Mouse (Mus musculus) CH12.LX (cell line): ENCODE data around the gene Rbbp7. TPM values are rescaled to one million over a fixed set of nuclear protein-coding genes. Genes with fewer than 3 reads are reported as not detected.

Source experiments
- DNase-seq: peaks from one replicate; pipeline ENCODE4 v3.0.0-alpha.2; 2013; ENCODE audit errors: extremely low read depth
- H3K27ac ChIP-seq: 2 replicates; pipeline ENCODE4 v1.5.1; 2012; ENCODE audit warnings: low read depth, mild to moderate bottlenecking, control low read depth, moderate library complexity; ENCODE audit not compliant: insufficient read depth
- H3K27me3 ChIP-seq: replicated peaks from 2 replicates; pipeline ENCODE3; 2012; ENCODE audit warnings: inconsistent platforms
- H3K36me3 ChIP-seq, 2 experiments: replicated peaks in 1 of 2; 2 replicates each; pipeline versions ENCODE3 to v1.6.1; 2012; ENCODE audit warnings: inconsistent platforms in 1 of 2, low read length in 1 of 2, mild to moderate bottlenecking in 1 of 2, mixed read lengths in 1 of 2, moderate library complexity in 1 of 2; ENCODE audit not compliant: control insufficient read depth in 1 of 2, insufficient read depth in 1 of 2
- H3K4me1 ChIP-seq, 2 experiments: 2 replicates each; pipeline ENCODE4 v1.6.1; 2012; ENCODE audit warnings: inconsistent platforms in 1 of 2, moderate library complexity in 1 of 2; ENCODE audit not compliant: insufficient read depth in 2 of 2, control insufficient read depth in 1 of 2
- H3K4me2 ChIP-seq: 2 replicates; pipeline ENCODE4 v1.6.1; 2012; ENCODE audit warnings: low read depth, mild to moderate bottlenecking, control low read depth; ENCODE audit not compliant: poor library complexity, insufficient read depth, severe bottlenecking
- H3K4me3 ChIP-seq, 3 experiments: fragments of 150-350 bp in 1 of 3; sonication (generic) in 1 of 3; replicated peaks in 1 of 3; 2 replicates each; pipeline versions ENCODE3 to v1.5.1; 2011 to 2012; ENCODE audit warnings: low read depth in 2 of 3, low read length in 2 of 3, mild to moderate bottlenecking in 2 of 3, moderate library complexity in 2 of 3, control low read depth in 1 of 3, improper control_type of control experiment in 1 of 3, inconsistent platforms in 1 of 3, mixed read lengths in 1 of 3; ENCODE audit not compliant: poor library complexity in 1 of 3
- H3K79me2 ChIP-seq: replicated peaks from 2 replicates; pipeline ENCODE4 v1.6.1; 2012; ENCODE audit warnings: mild to moderate bottlenecking, moderate library complexity; ENCODE audit not compliant: control insufficient read depth, poor library complexity, insufficient read depth, severe bottlenecking; ENCODE audit errors: extremely low read depth
- H3K9ac ChIP-seq: 2 replicates; pipeline ENCODE4 v1.6.1; 2012; ENCODE audit warnings: low read depth, mild to moderate bottlenecking, control low read depth, moderate library complexity; ENCODE audit not compliant: insufficient read depth
- H3K9me3 ChIP-seq: replicated peaks from 2 replicates; pipeline ENCODE3; 2012; ENCODE audit warnings: low read length, inconsistent platforms, mixed read lengths
- BHLHE40 ChIP-seq: IDR thresholded peaks from 2 replicates; pipeline ENCODE4 v1.6.1; 2011; ENCODE audit warnings: mild to moderate bottlenecking, low read depth, low read length, improper control_type of control experiment
- CHD2 ChIP-seq: IDR thresholded peaks from 2 replicates; pipeline ENCODE4 v1.6.1; 2011; ENCODE audit warnings: low read length, improper control_type of control experiment
- CTCF ChIP-seq, 2 experiments: IDR thresholded peaks in 1 of 2; conservative IDR thresholded peaks in 1 of 2; 2 replicates each; pipeline ENCODE4 v1.5.1; 2011 to 2012; ENCODE audit warnings: low read depth in 2 of 2, low read length in 2 of 2, improper control_type of control experiment in 1 of 2, inconsistent platforms in 1 of 2, mild to moderate bottlenecking in 1 of 2, moderate library complexity in 1 of 2
- ETS1 ChIP-seq: conservative IDR thresholded peaks from 2 replicates; pipeline ENCODE4 v1.6.1; 2012; ENCODE audit warnings: low read depth, mild to moderate bottlenecking, inconsistent platforms, low read length, improper control_type of control experiment, moderate library complexity
- GABPA ChIP-seq: IDR thresholded peaks from 2 replicates; pipeline ENCODE4 v1.6.1; 2012; ENCODE audit warnings: low read depth, low read length, improper control_type of control experiment, inconsistent platforms; ENCODE audit not compliant: insufficient replicate concordance
- HCFC1 ChIP-seq: IDR thresholded peaks from 2 replicates; pipeline ENCODE4 v1.6.1; 2012; ENCODE audit warnings: low read depth, mild to moderate bottlenecking, inconsistent platforms, low read length, improper control_type of control experiment
- IRF4 ChIP-seq: IDR thresholded peaks from 2 replicates; pipeline ENCODE4 v1.6.1; 2014; ENCODE audit warnings: low read depth, mild to moderate bottlenecking, inconsistent platforms, low read length, improper control_type of control experiment
- KAT2A ChIP-seq: IDR thresholded peaks from 2 replicates; pipeline ENCODE4 v1.6.1; 2012; ENCODE audit warnings: low read length, improper control_type of control experiment, inconsistent platforms; ENCODE audit not compliant: insufficient replicate concordance
- MAX ChIP-seq: IDR thresholded peaks from 2 replicates; pipeline ENCODE4 v1.6.1; 2011; ENCODE audit warnings: low read length, improper control_type of control experiment
- MAZ ChIP-seq: IDR thresholded peaks from 2 replicates; pipeline ENCODE4 v1.6.1; 2012; ENCODE audit warnings: low read depth, mild to moderate bottlenecking, inconsistent platforms, low read length, improper control_type of control experiment, moderate library complexity
- MEF2A ChIP-seq: IDR thresholded peaks from 2 replicates; pipeline ENCODE4 v1.6.1; 2014; ENCODE audit warnings: low read depth, mild to moderate bottlenecking, inconsistent platforms, low read length, improper control_type of control experiment, borderline replicate concordance
- MXI1 ChIP-seq: IDR thresholded peaks from 2 replicates; pipeline ENCODE4 v1.6.1; 2011; ENCODE audit warnings: mild to moderate bottlenecking, low read depth, low read length, improper control_type of control experiment
- MYC ChIP-seq: IDR thresholded peaks from 2 replicates; pipeline ENCODE4 v1.6.1; 2011; ENCODE audit warnings: low read depth, mild to moderate bottlenecking, improper control_type of control experiment, low read length
- NELFE ChIP-seq: IDR thresholded peaks from 2 replicates; pipeline ENCODE4 v1.6.1; 2011; ENCODE audit warnings: low read depth, low read length, improper control_type of control experiment
- PAX5 ChIP-seq: IDR thresholded peaks from 2 replicates; pipeline ENCODE4 v1.6.1; 2012; ENCODE audit warnings: low read length, inconsistent platforms, mixed read lengths
- POLR2AphosphoS2 ChIP-seq: IDR thresholded peaks from 2 replicates; pipeline ENCODE4 v1.6.1; 2011; ENCODE audit warnings: low read depth, low read length, improper control_type of control experiment
- RAD21 ChIP-seq: IDR thresholded peaks from 2 replicates; pipeline ENCODE4 v1.6.1; 2011; ENCODE audit warnings: low read depth, mild to moderate bottlenecking, low read length, improper control_type of control experiment, moderate library complexity
- SIN3A ChIP-seq: IDR thresholded peaks from 2 replicates; pipeline ENCODE4 v1.6.1; 2012; ENCODE audit warnings: low read length, improper control_type of control experiment, inconsistent platforms
- SMC3 ChIP-seq: IDR thresholded peaks from 2 replicates; pipeline ENCODE4 v1.6.1; 2011; ENCODE audit warnings: low read depth, low read length, improper control_type of control experiment
- TBP ChIP-seq: conservative IDR thresholded peaks from 2 replicates; pipeline ENCODE4 v1.6.1; 2011; ENCODE audit warnings: low read depth, low read length, improper control_type of control experiment
- TCF12 ChIP-seq: IDR thresholded peaks from 2 replicates; pipeline ENCODE4 v1.6.1; 2014; ENCODE audit warnings: low read depth, mild to moderate bottlenecking, inconsistent platforms, low read length, improper control_type of control experiment
- USF1 ChIP-seq: IDR thresholded peaks from 2 replicates; pipeline ENCODE4 v1.6.1; 2014; ENCODE audit warnings: low read depth, mild to moderate bottlenecking, inconsistent platforms, low read length, improper control_type of control experiment
- ZC3H11A ChIP-seq: IDR thresholded peaks from 2 replicates; pipeline ENCODE4 v1.6.1; 2012; ENCODE audit warnings: low read depth, mild to moderate bottlenecking, inconsistent platforms, low read length, improper control_type of control experiment
- ZKSCAN1 ChIP-seq: IDR thresholded peaks from 2 replicates; pipeline ENCODE4 v1.6.1; 2012; ENCODE audit warnings: low read depth, inconsistent platforms, low read length, improper control_type of control experiment, borderline replicate concordance
- ZMIZ1 ChIP-seq: IDR thresholded peaks from 2 replicates; pipeline ENCODE4 v1.6.1; 2012; ENCODE audit warnings: low read depth, mild to moderate bottlenecking, inconsistent platforms, low read length, improper control_type of control experiment
- dilution Hi-C: fragments of 300-500 bp; cut with MboI; formaldehyde crosslinking; loops from 2 replicates; pipeline ENCODE4 v1.14.3; 2020; ENCODE audit warnings: low sequenced_read_pairs; ENCODE audit not compliant: extremely low pct_unique_long_range_greater_than_20kb, extremely low pct_ligation_motif_present
- in situ Hi-C: fragments of 300-500 bp; cut with MboI; formaldehyde crosslinking; loops from 3 replicates; pipeline ENCODE4 v1.14.3; 2019; ENCODE audit warnings: low sequenced_read_pairs, low pct_ligation_motif_present, low pct_unique_long_range_greater_than_20kb, mixed read lengths
- polyA plus RNA-seq: library from polyadenylated mRNA; unstranded; fragments of >175 nt; gene quantifications from 2 replicates; pipeline ENCODE4 v1.2.1, GENCODE M21; 2012; ENCODE audit warnings: low read depth; ENCODE audit not compliant: insufficient read length
- total RNA-seq, 2 experiments: library from RNA; depleted of rRNA; stranded (reverse); fragments of 300-350 nt in 1 of 2; fragments of >200 nt in 1 of 2; gene quantifications; 2 replicates each; pipeline ENCODE4 v1.2.3; 2012 to 2014

Gene Rbbp7
- total and polyA plus RNA-seq, 3 experiments: 338 to 651 (median 577) TPM

DNA sequence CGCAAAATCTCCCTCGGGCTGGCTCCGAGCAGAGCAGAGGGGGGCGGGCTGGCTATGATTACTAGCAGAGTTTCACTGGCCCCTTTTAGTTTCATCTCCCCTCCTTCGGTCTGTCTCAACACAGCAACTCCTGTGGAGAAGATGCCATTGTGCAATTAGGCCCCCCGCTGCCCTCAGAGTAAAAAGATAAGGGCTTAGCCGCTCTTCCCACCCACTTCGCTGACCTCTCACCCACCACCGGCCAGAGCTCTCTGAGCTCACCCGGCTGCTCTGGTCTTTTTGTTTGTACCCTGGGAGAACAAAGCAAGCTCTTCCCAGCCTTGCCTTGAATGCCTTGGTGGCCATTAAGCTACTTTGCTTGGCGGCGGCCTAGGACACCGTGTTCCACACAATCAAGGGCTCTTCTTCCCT lies 32.8 kb upstream of the Rbbp7 start:
- Histone ChIP-seq H3K27me3 (no peaks in the 10 kb centered on the region), H3K79me2 (no peaks in the 10 kb centered on the region), H3K4me1 (no peaks in the 10 kb centered on the region)
- dilution Hi-C loops: no loop called here
- TF ChIP-seq IRF4 (no peak), HCFC1 (no peak), MXI1 (no peak), MYC (no peak), CTCF (conservative IDR thresholded peaks at IDR 0.05 in 1 of 2, IDR thresholded peaks at IDR 0.05 in 1 of 2; ENCODE audit: low read depth in 2 of 2, low read length in 2 of 2) (no peak), CHD2 (no peak), ZC3H11A (no peak), ETS1 (no peak), POLR2AphosphoS2 (no peak), MAZ (no peak), GABPA (no peak)
- TF ChIP-seq, all 38 proteins: peak for 0
- Histone ChIP-seq H3K36me3 (no peaks in the 10 kb centered on the region), H3K4me3 (no peak overlapping the region), H3K27ac (no peak overlapping the region), H3K9me3 (no peaks in the 10 kb centered on the region), H3K9ac (no peak overlapping the region), H3K4me2 (no peak overlapping the region)
- no peak for DNase-seq
- in situ Hi-C loops: loop anchor here (25.0 kb wide), 1 partner anchor 110 kb away; the partner anchor contains the start of gene Txlng

GRCm38 (mm10) chrX:162727795-162728194 lies 32.4 kb upstream of the Rbbp7 start:
- H3K4me2 ChIP-seq: no peak overlapping the region
- no peaks in the 10 kb centered on the region for H3K79me2 ChIP-seq
- no peak for DNase-seq

DNA sequence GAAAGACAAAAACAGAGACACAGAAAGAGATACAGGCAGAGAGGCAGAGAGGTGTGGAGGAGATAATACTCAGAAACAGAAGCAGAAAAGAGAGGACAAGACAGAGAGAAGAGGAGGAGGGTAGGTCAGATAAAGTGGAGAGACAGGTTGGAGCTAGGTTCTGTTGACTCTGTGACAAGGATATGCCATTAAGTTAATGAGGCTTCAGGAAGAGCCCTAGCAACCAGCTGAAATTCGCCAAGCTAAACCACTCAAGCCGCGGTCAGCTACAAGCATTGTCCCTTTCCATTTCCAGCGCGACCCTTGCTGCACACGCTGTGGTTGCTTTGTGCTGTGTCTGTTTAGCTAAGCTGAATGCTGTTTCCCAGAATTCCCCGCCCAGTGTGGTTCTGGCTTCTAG lies 32.0 kb upstream of the Rbbp7 start:
- TF ChIP-seq HCFC1: no peak
- TF ChIP-seq KAT2A: no peak
- TF ChIP-seq RAD21: no peak
- no peak for TF ChIP-seq PAX5
- TF ChIP-seq SIN3A: no peak
- no peak for TF ChIP-seq ZC3H11A
- no peak for TF ChIP-seq MAX
- no peak for TF ChIP-seq ZKSCAN1
- no peak for TF ChIP-seq TCF12
- no peak for TF ChIP-seq NELFE
- TF ChIP-seq MEF2A: no peak
- no peak for TF ChIP-seq BHLHE40
- no peak for TF ChIP-seq SMC3
- no peak for TF ChIP-seq POLR2AphosphoS2
- no peak for TF ChIP-seq ZMIZ1
- TF ChIP-seq TBP: no peak
- no peak for TF ChIP-seq USF1
- H3K27me3 ChIP-seq: no peaks in the 10 kb centered on the region
- H3K27ac ChIP-seq: no peak overlapping the region
- no peak overlapping the region for H3K9ac ChIP-seq
- no peak overlapping the region for H3K4me2 ChIP-seq
- H3K4me1 ChIP-seq: no peaks in the 10 kb centered on the region
- no peak for DNase-seq
- H3K9me3 ChIP-seq: no peaks in the 10 kb centered on the region
- dilution Hi-C loops: no loop called here
- no peaks in the 10 kb centered on the region for H3K36me3 ChIP-seq
- in situ Hi-C loops: loop anchor here (25.0 kb wide), 1 partner anchor 109 kb away; the partner anchor contains the start of gene Txlng
- no peak overlapping the region for H3K4me3 ChIP-seq
- H3K79me2 ChIP-seq: no peaks in the 10 kb centered on the region

More at GRCm38 (mm10) chrX:162727795-162728194, 32.4 kb upstream of the Rbbp7 start:
- H3K4me3 ChIP-seq: no peak overlapping the region
- H3K9ac ChIP-seq: no peak overlapping the region
- H3K27ac ChIP-seq: no peak overlapping the region
- no peaks in the 10 kb centered on the region for H3K36me3 ChIP-seq
- dilution Hi-C loops (no loop called here), in situ Hi-C loops (loop anchor here (25.0 kb wide), 1 partner anchor 110 kb away; the partner anchor contains the start of gene Txlng)
- TF ChIP-seq ZMIZ1 (no peak), TCF12 (no peak)
- no peaks in the 10 kb centered on the region for H3K9me3 ChIP-seq
- H3K4me1 ChIP-seq: no peaks in the 10 kb centered on the region
- H3K27me3 ChIP-seq: no peaks in the 10 kb centered on the region
